Mouse (Mus musculus) myocyte (in vitro differentiated cells): ENCODE measurements around the gene Rex1bd. TPM values are rescaled to one million over a fixed set of nuclear protein-coding genes. Genes with fewer than 3 reads are reported as not detected.
A peak's percentile ranks its signal among the peaks of the same experiment; 100 is the strongest.

ENCODE experiments used
- H3K27me3 ChIP-seq: one replicate; pipeline ENCODE4 v1.6.1; 2011; ENCODE audit not compliant: control insufficient read depth, insufficient read depth, insufficient read length
- H3K36me3 ChIP-seq: one replicate; pipeline ENCODE4 v1.6.1; 2011; ENCODE audit not compliant: control insufficient read depth, insufficient read depth
- H3K4me2 ChIP-seq: one replicate; pipeline ENCODE4 v1.6.1; 2011; ENCODE audit warnings: low read depth, control low read depth
- H3K4me3 ChIP-seq: one replicate; pipeline ENCODE4 v1.5.1; 2011; ENCODE audit warnings: mild to moderate bottlenecking, control low read depth, moderate library complexity
- H3K79me2 ChIP-seq: one replicate; pipeline ENCODE4 v1.6.1; 2011; ENCODE audit not compliant: control insufficient read depth, insufficient read depth
- H3ac ChIP-seq: one replicate; pipeline ENCODE4 v1.6.1; 2011; ENCODE audit not compliant: control insufficient read depth, insufficient read length
- CEBPB ChIP-seq: IDR thresholded peaks from 2 replicates; pipeline ENCODE4 v1.6.1; 2011; ENCODE audit warnings: mild to moderate bottlenecking, moderate library complexity; ENCODE audit not compliant: poor library complexity, insufficient read depth, severe bottlenecking
- E2F4 ChIP-seq: IDR thresholded peaks from one replicate; pipeline ENCODE4 v1.6.1; 2011; ENCODE audit warnings: mild to moderate bottlenecking, control low read depth, moderate library complexity; ENCODE audit not compliant: insufficient read depth
- MAX ChIP-seq: IDR thresholded peaks from one replicate; pipeline ENCODE4 v1.6.1; 2011; ENCODE audit warnings: low read depth, mild to moderate bottlenecking, control low read depth
- MYOD1 ChIP-seq, 3 experiments: IDR thresholded peaks; one replicate each; pipeline ENCODE4 v1.6.1; 2011; ENCODE audit warnings: control low read depth in 2 of 3, low read depth in 2 of 3, mild to moderate bottlenecking in 2 of 3, moderate library complexity in 1 of 3; ENCODE audit not compliant: insufficient read length in 2 of 3, control insufficient read depth in 1 of 3
- MYOG ChIP-seq, 3 experiments: IDR thresholded peaks; one replicate each; pipeline ENCODE4 v1.6.1; 2011; ENCODE audit warnings: control low read depth in 2 of 3, low read depth in 2 of 3, mild to moderate bottlenecking in 2 of 3; ENCODE audit not compliant: insufficient read length in 2 of 3, control insufficient read depth in 1 of 3, insufficient read depth in 1 of 3
- POLR2A ChIP-seq: IDR thresholded peaks from one replicate; pipeline ENCODE4 v1.6.1; 2011; ENCODE audit warnings: low read depth, mild to moderate bottlenecking, control low read depth, moderate library complexity; ENCODE audit not compliant: insufficient read length
- POLR2AphosphoS2 ChIP-seq: IDR thresholded peaks from one replicate; pipeline ENCODE4 v1.6.1; 2011; ENCODE audit warnings: low read depth, control low read depth; ENCODE audit not compliant: insufficient read length
- REST ChIP-seq: IDR thresholded peaks from one replicate; pipeline ENCODE4 v1.6.1; 2011; ENCODE audit warnings: mild to moderate bottlenecking, control low read depth, moderate library complexity; ENCODE audit not compliant: insufficient read depth, insufficient read length
- SRF ChIP-seq: IDR thresholded peaks from one replicate; pipeline ENCODE4 v1.6.1; 2011; ENCODE audit warnings: low read depth; ENCODE audit not compliant: control insufficient read depth, insufficient read length
- TCF12 ChIP-seq: IDR thresholded peaks from one replicate; pipeline ENCODE4 v1.6.1; 2011; ENCODE audit warnings: mild to moderate bottlenecking, control low read depth; ENCODE audit not compliant: poor library complexity, insufficient read depth, severe bottlenecking
- TCF3 ChIP-seq: IDR thresholded peaks from one replicate; pipeline ENCODE4 v1.6.1; 2011; ENCODE audit warnings: low read depth, control low read depth; ENCODE audit not compliant: insufficient read length
- USF1 ChIP-seq: IDR thresholded peaks from one replicate; pipeline ENCODE4 v1.6.1; 2011; ENCODE audit warnings: low read depth, mild to moderate bottlenecking, control low read depth, moderate library complexity
- polyA plus RNA-seq: library from polyadenylated mRNA; unstranded; fragments of >200 nt; fragmentation: generic; extraction: Trizol; gene quantifications from one replicate; pipeline ENCODE4 v1.2.1, GENCODE M21; 2012; ENCODE audit warnings: missing spikeins

Gene Rex1bd
- polyA plus RNA-seq, 1 experiment = 259 TPM

DNA sequence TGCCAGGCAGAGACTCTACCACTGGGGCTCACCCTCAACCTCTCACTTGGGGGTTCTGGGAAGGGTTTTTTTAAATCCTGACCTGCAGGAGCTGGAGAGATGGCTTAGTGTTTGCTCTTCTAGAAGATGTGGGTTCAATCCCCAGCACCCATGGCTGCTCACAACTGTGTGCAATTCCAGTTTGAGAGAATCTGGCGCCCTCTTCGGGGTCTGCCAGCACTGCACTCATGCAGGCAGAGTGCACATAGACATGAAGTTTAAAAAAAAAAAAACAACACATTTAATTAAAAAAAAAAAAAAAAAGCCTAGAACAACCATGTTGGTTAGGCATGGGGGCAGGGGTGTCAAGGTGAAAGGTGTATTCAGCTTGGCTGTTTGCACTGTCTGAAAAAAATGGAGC lies 23.8 kb upstream of the Rex1bd start:
- H3K36me3 ChIP-seq = peaks cover 11% of the 10 kb centered on the region

DNA sequence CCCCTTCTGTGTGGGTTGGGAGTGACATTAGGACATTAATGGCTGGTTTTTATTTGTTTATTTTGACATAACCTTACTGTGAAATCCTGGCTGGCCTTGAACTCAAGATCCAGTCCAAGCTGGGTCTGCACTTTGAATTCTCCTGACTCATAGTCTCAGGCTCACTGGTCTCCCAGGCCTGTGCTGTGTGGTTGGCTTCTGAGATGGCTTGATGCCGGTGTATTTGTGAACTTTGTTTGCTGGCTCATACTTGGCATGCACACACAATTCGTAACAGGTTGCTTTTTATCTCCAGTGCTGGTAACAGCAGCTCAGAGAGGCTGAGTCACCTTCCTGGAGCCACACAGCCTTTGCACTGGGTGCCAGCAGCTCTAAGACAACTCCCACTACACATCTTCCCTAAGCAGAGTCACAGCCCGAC lies 23.2 kb upstream of the Rex1bd start:
- Histone ChIP-seq H3K27me3 (no peaks in the 10 kb centered on the region), H3K4me2 (peak overlapping the region; percentile 87), H3ac (no peak overlapping the region), H3K36me3 (peaks cover 11% of the 10 kb centered on the region), H3K79me2 (peaks cover 17% of the 10 kb centered on the region), H3K4me3 (no peak overlapping the region)
- TF ChIP-seq MYOD1 (IDR thresholded peaks at IDR 0.05; ENCODE audit: control insufficient read depth in 1 of 3, insufficient read length in 2 of 3, low read depth in 2 of 3) (no peak), MAX (no peak), TCF12 (no peak), SRF (no peak), CEBPB (no peak), TCF3 (no peak), USF1 (no peak), POLR2AphosphoS2 (no peak), REST (no peak), MYOG (IDR thresholded peaks at IDR 0.05; ENCODE audit: control insufficient read depth in 1 of 3, insufficient read depth in 1 of 3, insufficient read length in 2 of 3, low read depth in 2 of 3) (no peak), E2F4 (no peak), POLR2A (no peak)

More for the DNA sequence above, 23.8 kb upstream of the Rex1bd start:
- no peak overlapping the region for H3ac ChIP-seq
- H3K4me3 ChIP-seq = no peak overlapping the region
- TF ChIP-seq SRF = no peak
- no peak for TF ChIP-seq MYOD1 (IDR thresholded peaks at IDR 0.05; ENCODE audit: control insufficient read depth in 1 of 3, insufficient read length in 2 of 3, low read depth in 2 of 3)
- TF ChIP-seq TCF12 = no peak
- TF ChIP-seq REST = no peak
- TF ChIP-seq MYOG (IDR thresholded peaks at IDR 0.05; ENCODE audit: control insufficient read depth in 1 of 3, insufficient read depth in 1 of 3, insufficient read length in 2 of 3, low read depth in 2 of 3) = no peak
- no peak for TF ChIP-seq CEBPB
- no peak for TF ChIP-seq TCF3
- TF ChIP-seq E2F4 = no peak
- no peak for TF ChIP-seq USF1
- no peak for TF ChIP-seq POLR2AphosphoS2
- no peak for TF ChIP-seq POLR2A
- no peak for TF ChIP-seq MAX
- H3K27me3 ChIP-seq = no peaks in the 10 kb centered on the region
- H3K79me2 ChIP-seq = peaks cover 17% of the 10 kb centered on the region
- no peak overlapping the region for H3K4me2 ChIP-seq

DNA sequence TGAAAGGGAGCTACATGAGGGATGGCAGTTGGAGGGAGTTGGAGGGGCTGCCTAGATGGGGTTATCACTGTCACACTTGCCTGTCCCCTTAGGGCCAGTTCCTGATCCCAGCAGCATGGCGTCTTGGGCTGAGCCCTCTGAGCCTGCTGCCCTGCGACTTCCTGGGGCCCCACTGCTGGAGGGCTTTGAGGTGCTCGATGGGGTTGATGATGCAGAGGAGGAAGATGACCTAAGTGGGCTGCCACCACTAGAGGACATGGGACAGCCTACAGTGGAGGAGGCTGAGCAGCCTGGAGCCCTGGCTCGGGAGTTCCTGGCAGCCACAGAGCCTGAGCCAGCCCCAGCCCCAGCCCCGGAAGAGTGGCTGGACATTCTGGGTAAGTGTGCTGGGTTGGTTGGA lies 22.7 kb upstream of the Rex1bd start:
- Histone ChIP-seq H3ac (no peak overlapping the region), H3K4me3 (no peak overlapping the region), H3K79me2 (peaks cover 17% of the 10 kb centered on the region), H3K36me3 (peaks cover 11% of the 10 kb centered on the region), H3K4me2 (peak overlapping the region; percentile 87), H3K27me3 (no peaks in the 10 kb centered on the region)
- no peak for TF ChIP-seq MYOG (IDR thresholded peaks at IDR 0.05; ENCODE audit: control insufficient read depth in 1 of 3, insufficient read depth in 1 of 3, insufficient read length in 2 of 3, low read depth in 2 of 3)
- TF ChIP-seq MYOD1 (IDR thresholded peaks at IDR 0.05; ENCODE audit: control insufficient read depth in 1 of 3, insufficient read length in 2 of 3, low read depth in 2 of 3) = no peak

DNA sequence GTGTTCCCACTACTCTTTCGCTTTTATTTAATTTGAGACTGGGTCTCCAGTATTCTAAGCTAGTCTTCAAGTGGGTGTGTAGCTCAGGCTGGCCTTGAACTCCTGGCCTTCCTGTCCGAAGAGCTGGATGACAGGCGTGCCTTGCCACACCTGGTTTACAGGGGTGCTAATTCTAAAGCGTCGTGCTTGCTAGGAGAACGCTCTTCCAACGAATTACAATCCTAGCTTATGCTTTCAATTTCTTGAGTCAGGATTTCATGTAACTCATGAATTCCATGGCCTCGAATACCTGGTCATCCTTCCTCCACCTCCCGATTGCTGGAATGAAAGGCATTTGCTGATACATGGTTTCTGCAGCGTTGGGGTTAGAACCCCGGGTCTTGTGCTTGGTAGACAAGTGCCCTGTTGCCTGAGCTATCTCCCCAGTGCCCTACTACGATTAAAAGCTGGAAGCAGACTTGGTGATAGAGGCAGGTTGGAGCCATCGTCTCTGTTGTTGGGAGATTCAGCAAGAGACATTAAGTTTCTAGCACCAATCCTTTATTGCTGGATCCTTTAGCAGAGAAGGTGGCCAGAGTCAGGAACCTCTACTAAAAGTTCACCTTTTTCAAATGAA lies 21.7 kb upstream of the Rex1bd start:
- Histone ChIP-seq H3K79me2 (peaks cover 17% of the 10 kb centered on the region), H3K27me3 (no peaks in the 10 kb centered on the region)

More for the DNA sequence above, 21.7 kb upstream of the Rex1bd start:
- H3K4me3 ChIP-seq = peak overlapping the region; percentile 81
- peak overlapping the region; percentile 87 for H3K4me2 ChIP-seq
- H3K36me3 ChIP-seq = peaks cover 11% of the 10 kb centered on the region
- peak overlapping the region; percentile 67 for H3ac ChIP-seq
- no peak for TF ChIP-seq SRF
- no peak for TF ChIP-seq E2F4
- TF ChIP-seq MYOG (IDR thresholded peaks at IDR 0.05; ENCODE audit: control insufficient read depth in 1 of 3, insufficient read depth in 1 of 3, insufficient read length in 2 of 3, low read depth in 2 of 3) = no peak
- TF ChIP-seq MYOD1 (IDR thresholded peaks at IDR 0.05; ENCODE audit: control insufficient read depth in 1 of 3, insufficient read length in 2 of 3, low read depth in 2 of 3) = no peak
- TF ChIP-seq POLR2A = no peak
- no peak for TF ChIP-seq MAX
- no peak for TF ChIP-seq USF1
- no peak for TF ChIP-seq REST
- no peak for TF ChIP-seq TCF12
- no peak for TF ChIP-seq TCF3
- TF ChIP-seq POLR2AphosphoS2 = no peak
- TF ChIP-seq CEBPB = no peak
